Mouse (Mus musculus) MEL (cell line): Measurements from ENCODE around the gene Ltbp2. TPM values are rescaled to one million over a fixed set of nuclear protein-coding genes. Genes with fewer than 3 reads are reported as not detected.

Experiments used
- DNase-seq: peaks from one replicate; pipeline ENCODE4 v3.0.0; 2011; ENCODE audit warnings: low read depth, low spot score
- H3K27ac ChIP-seq: 2 replicates; pipeline ENCODE4 v1.5.1; 2012; ENCODE audit warnings: low read depth, mild to moderate bottlenecking, control low read depth, low read length, moderate library complexity; ENCODE audit not compliant: control insufficient read depth
- H3K27me3 ChIP-seq, 2 experiments: fragments of 150-350 bp in 1 of 2; sonication (generic) in 1 of 2; 2 replicates each; pipeline ENCODE4 v1.6.1; 2012; ENCODE audit warnings: low read length in 2 of 2, mild to moderate bottlenecking in 2 of 2, improper control_type of control experiment in 1 of 2, moderate library complexity in 1 of 2; ENCODE audit not compliant: insufficient read depth in 2 of 2, control insufficient read depth in 1 of 2
- H3K36me3 ChIP-seq, 2 experiments: 2 replicates each; pipeline ENCODE4 v1.6.1; 2012 to 2014; ENCODE audit warnings: low read length in 2 of 2, improper control_type of control experiment in 1 of 2, inconsistent platforms in 1 of 2, mild to moderate bottlenecking in 1 of 2; ENCODE audit not compliant: insufficient read depth in 2 of 2, control insufficient read depth in 1 of 2
- H3K4me1 ChIP-seq, 2 experiments: fragments of 150-350 bp in 1 of 2; sonication (generic) in 1 of 2; 2 replicates each; pipeline ENCODE4 v1.6.1; 2012; ENCODE audit warnings: low read length in 2 of 2, improper control_type of control experiment in 1 of 2, mild to moderate bottlenecking in 1 of 2; ENCODE audit not compliant: insufficient read depth in 2 of 2, control insufficient read depth in 1 of 2
- H3K4me3 ChIP-seq, 2 experiments: fragments of 150-350 bp in 1 of 2; sonication (generic) in 1 of 2; 2 replicates each; pipeline ENCODE4 v1.5.1; 2012; ENCODE audit warnings: low read depth in 2 of 2, low read length in 2 of 2, mild to moderate bottlenecking in 2 of 2, moderate library complexity in 2 of 2, control low read depth in 1 of 2, improper control_type of control experiment in 1 of 2; ENCODE audit not compliant: control insufficient read depth in 1 of 2, insufficient read depth in 1 of 2
- H3K79me2 ChIP-seq: 2 replicates; pipeline ENCODE4 v1.6.1; 2012; ENCODE audit warnings: mild to moderate bottlenecking, low read length, moderate library complexity; ENCODE audit not compliant: control insufficient read depth, poor library complexity, insufficient read depth
- H3K9ac ChIP-seq: 2 replicates; pipeline ENCODE4 v1.6.1; 2012; ENCODE audit warnings: low read depth, mild to moderate bottlenecking, control low read depth, low read length, moderate library complexity; ENCODE audit not compliant: control insufficient read depth, poor library complexity, severe bottlenecking
- H3K9me3 ChIP-seq: fragments of 150-350 bp; sonication (generic); replicated peaks from 2 replicates; pipeline ENCODE4 v1.6.1; 2012; ENCODE audit warnings: mild to moderate bottlenecking, low read length, improper control_type of control experiment, moderate library complexity; ENCODE audit not compliant: insufficient read depth
- BHLHE40 ChIP-seq: IDR thresholded peaks from 2 replicates; pipeline ENCODE4 v1.6.1; 2012; ENCODE audit warnings: low read depth, mild to moderate bottlenecking, inconsistent platforms, low read length, improper control_type of control experiment, borderline replicate concordance
- CHD2 ChIP-seq: IDR thresholded peaks from 2 replicates; pipeline ENCODE4 v1.6.1; 2011; ENCODE audit warnings: low read length, improper control_type of control experiment
- CTCF ChIP-seq, 3 experiments: IDR thresholded peaks in 2 of 3; conservative IDR thresholded peaks in 1 of 3; 2 replicates each; pipeline ENCODE4 v1.5.1; 2011 to 2012; ENCODE audit warnings: low read length in 3 of 3, low read depth in 2 of 3, mild to moderate bottlenecking in 2 of 3, improper control_type of control experiment in 1 of 3, inconsistent platforms in 1 of 3, mixed read lengths in 1 of 3, moderate library complexity in 1 of 3; ENCODE audit not compliant: control insufficient read depth in 1 of 3, insufficient read depth in 1 of 3, poor library complexity in 1 of 3, severe bottlenecking in 1 of 3
- E2F4 ChIP-seq: IDR thresholded peaks from 2 replicates; pipeline ENCODE4 v1.6.1; 2011; ENCODE audit warnings: low read depth, low read length, improper control_type of control experiment, borderline replicate concordance
- EP300 ChIP-seq, 2 experiments: IDR thresholded peaks; 2 replicates each; pipeline ENCODE4 v1.6.1; 2011; ENCODE audit warnings: improper control_type of control experiment in 2 of 2, low read length in 2 of 2, low read depth in 1 of 2, mild to moderate bottlenecking in 1 of 2
- ETS1 ChIP-seq: IDR thresholded peaks from 2 replicates; pipeline ENCODE4 v1.6.1; 2012; ENCODE audit warnings: low read depth, mild to moderate bottlenecking, inconsistent platforms, low read length, improper control_type of control experiment, moderate library complexity
- GABPA ChIP-seq: IDR thresholded peaks from 2 replicates; pipeline ENCODE4 v1.6.1; 2012; ENCODE audit warnings: low read depth, mild to moderate bottlenecking, inconsistent platforms, low read length, improper control_type of control experiment, moderate library complexity
- GATA1 ChIP-seq: IDR thresholded peaks from 2 replicates; pipeline ENCODE4 v1.6.1; 2011; ENCODE audit warnings: low read depth, low read length, improper control_type of control experiment
- HCFC1 ChIP-seq: IDR thresholded peaks from 2 replicates; pipeline ENCODE4 v1.6.1; 2012; ENCODE audit warnings: low read depth, mild to moderate bottlenecking, inconsistent platforms, low read length, improper control_type of control experiment, moderate library complexity
- KAT2A ChIP-seq: conservative IDR thresholded peaks from 2 replicates; pipeline ENCODE4 v1.6.1; 2012; ENCODE audit warnings: low read depth, low read length, improper control_type of control experiment, inconsistent platforms
- MAX ChIP-seq: IDR thresholded peaks from 2 replicates; pipeline ENCODE4 v1.6.1; 2011; ENCODE audit warnings: low read length, improper control_type of control experiment
- MAZ ChIP-seq: IDR thresholded peaks from 2 replicates; pipeline ENCODE4 v1.6.1; 2012; ENCODE audit warnings: low read depth, mild to moderate bottlenecking, inconsistent platforms, low read length, improper control_type of control experiment
- MEF2A ChIP-seq: IDR thresholded peaks from 2 replicates; pipeline ENCODE4 v1.6.1; 2014; ENCODE audit warnings: low read depth, mild to moderate bottlenecking, inconsistent platforms, low read length, improper control_type of control experiment; ENCODE audit not compliant: poor library complexity, insufficient replicate concordance, severe bottlenecking; ENCODE audit errors: extremely low read depth
- MXI1 ChIP-seq: IDR thresholded peaks from 2 replicates; pipeline ENCODE4 v1.6.1; 2011; ENCODE audit warnings: mild to moderate bottlenecking, low read depth, low read length, improper control_type of control experiment
- MYB ChIP-seq: IDR thresholded peaks from 2 replicates; pipeline ENCODE4 v1.6.1; 2011; ENCODE audit warnings: mild to moderate bottlenecking, low read depth, low read length, improper control_type of control experiment
- NRF1 ChIP-seq: IDR thresholded peaks from 2 replicates; pipeline ENCODE4 v1.6.1; 2014; ENCODE audit warnings: low read depth, mild to moderate bottlenecking, inconsistent platforms, low read length, improper control_type of control experiment, moderate library complexity; ENCODE audit not compliant: poor library complexity, insufficient read depth, severe bottlenecking
- POLR2A ChIP-seq, 2 experiments: IDR thresholded peaks; 2 replicates each; pipeline ENCODE4 v1.6.1; 2011 to 2012; ENCODE audit warnings: low read length in 2 of 2, mild to moderate bottlenecking in 2 of 2, control low read depth in 1 of 2, improper control_type of control experiment in 1 of 2, low read depth in 1 of 2, moderate library complexity in 1 of 2; ENCODE audit not compliant: control insufficient read depth in 1 of 2, insufficient read depth in 1 of 2, poor library complexity in 1 of 2
- RAD21 ChIP-seq: IDR thresholded peaks from 2 replicates; pipeline ENCODE4 v1.6.1; 2011; ENCODE audit warnings: mild to moderate bottlenecking, low read depth, low read length, improper control_type of control experiment
- SIN3A ChIP-seq: IDR thresholded peaks from 2 replicates; pipeline ENCODE4 v1.6.1; 2012; ENCODE audit warnings: low read length, improper control_type of control experiment, inconsistent platforms
- TAL1 ChIP-seq: IDR thresholded peaks from 2 replicates; pipeline ENCODE4 v1.6.1; 2012; ENCODE audit warnings: mild to moderate bottlenecking, inconsistent platforms, low read length, moderate library complexity, mixed read lengths
- TCF12 ChIP-seq: IDR thresholded peaks from 2 replicates; pipeline ENCODE4 v1.6.1; 2014; ENCODE audit warnings: low read depth, mild to moderate bottlenecking, inconsistent platforms, low read length, improper control_type of control experiment, moderate library complexity
- UBTF ChIP-seq: IDR thresholded peaks from 2 replicates; pipeline ENCODE4 v1.6.1; 2012; ENCODE audit warnings: low read depth, mild to moderate bottlenecking, inconsistent platforms, low read length, improper control_type of control experiment, moderate library complexity, borderline replicate concordance; ENCODE audit not compliant: insufficient read depth
- USF1 ChIP-seq: IDR thresholded peaks from 2 replicates; pipeline ENCODE4 v1.6.1; 2014; ENCODE audit warnings: low read depth, mild to moderate bottlenecking, inconsistent platforms, low read length, improper control_type of control experiment, moderate library complexity
- ZC3H11A ChIP-seq: IDR thresholded peaks from 2 replicates; pipeline ENCODE4 v1.6.1; 2012; ENCODE audit warnings: low read depth, mild to moderate bottlenecking, inconsistent platforms, low read length, improper control_type of control experiment
- ZKSCAN1 ChIP-seq: IDR thresholded peaks from 2 replicates; pipeline ENCODE4 v1.6.1; 2012; ENCODE audit warnings: low read depth, mild to moderate bottlenecking, inconsistent platforms, low read length, improper control_type of control experiment, moderate library complexity
- ZMIZ1 ChIP-seq: IDR thresholded peaks from 2 replicates; pipeline ENCODE4 v1.6.1; 2012; ENCODE audit warnings: low read depth, mild to moderate bottlenecking, inconsistent platforms, low read length, improper control_type of control experiment, moderate library complexity
- ZNF384 ChIP-seq: IDR thresholded peaks from 2 replicates; pipeline ENCODE4 v1.6.1; 2012; ENCODE audit warnings: low read depth, mild to moderate bottlenecking, inconsistent platforms, low read length, improper control_type of control experiment
- polyA plus RNA-seq, 2 experiments: library from polyadenylated mRNA; stranded (reverse) in 1 of 2; unstranded in 1 of 2; fragments of >175 nt in 1 of 2; fragments of >200 nt in 1 of 2; gene quantifications; 2 replicates each; pipeline versions ENCODE4 v1.2.1 to v1.2.4; 2012; ENCODE audit warnings: low replicate concordance in 2 of 2, low read depth in 1 of 2; ENCODE audit not compliant: insufficient read length in 2 of 2, insufficient read depth in 1 of 2, missing spikeins in 1 of 2
- total RNA-seq: library from RNA; depleted of rRNA; stranded (reverse); fragments of 300-350 nt; gene quantifications from 2 replicates; pipeline ENCODE4 v1.2.3, GENCODE M21; 2012

Gene Ltbp2
- total and polyA plus RNA-seq, 3 experiments, result 0.01 to 0.08 TPM; not detected in 1

DNA sequence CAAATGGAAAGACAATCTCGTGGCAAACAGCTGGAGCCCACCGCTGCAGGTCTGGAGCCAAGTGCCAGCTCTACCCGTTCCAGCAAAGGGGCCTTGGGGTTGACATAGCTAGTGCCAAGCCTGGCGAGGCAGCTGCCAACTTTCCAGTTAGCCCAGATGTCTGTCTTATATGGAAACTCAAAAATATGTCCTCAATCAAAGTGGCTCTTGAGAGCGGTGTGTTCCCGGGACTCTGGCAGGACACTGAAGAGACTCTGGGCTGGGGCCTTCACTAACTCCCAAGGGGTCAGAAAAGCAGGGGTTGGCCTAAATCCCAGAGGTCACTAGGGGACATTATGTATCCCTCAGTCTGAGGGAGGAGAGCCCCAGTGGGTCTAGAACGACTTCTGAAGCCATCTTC lies 52.7 kb downstream of the Ltbp2 start:
- DNase-seq, result no peak
- Histone ChIP-seq H3K27me3 (peaks cover 2 to 7% of the 10 kb centered on the region in 2 experiments; a peak in 3 of 4 replicates), H3K4me1 (peaks cover 3 to 4% of the 10 kb centered on the region in 2 experiments; a peak in 3 of 4 replicates), H3K9ac (no peak overlapping the region), H3K27ac (no peak overlapping the region), H3K4me3 (no peak overlapping the region), H3K9me3 (no peaks in the 10 kb centered on the region), H3K79me2 (no peaks in the 10 kb centered on the region), H3K36me3 (no peaks in the 10 kb centered on the region; a peak in 2 of 4 replicates)
- TF ChIP-seq UBTF, result no peak
- no peak for TF ChIP-seq RAD21
- no peak for TF ChIP-seq ZC3H11A
- no peak for TF ChIP-seq ETS1
- TF ChIP-seq GABPA, result no peak
- no peak for TF ChIP-seq MXI1
- no peak for TF ChIP-seq POLR2A (IDR thresholded peaks at IDR 0.05; ENCODE audit: control insufficient read depth in 1 of 2, insufficient read depth in 1 of 2, low read depth in 1 of 2, low read length in 2 of 2, poor library complexity in 1 of 2)
- no peak for TF ChIP-seq USF1
- TF ChIP-seq NRF1, result no peak
- no peak for TF ChIP-seq KAT2A

DNA sequence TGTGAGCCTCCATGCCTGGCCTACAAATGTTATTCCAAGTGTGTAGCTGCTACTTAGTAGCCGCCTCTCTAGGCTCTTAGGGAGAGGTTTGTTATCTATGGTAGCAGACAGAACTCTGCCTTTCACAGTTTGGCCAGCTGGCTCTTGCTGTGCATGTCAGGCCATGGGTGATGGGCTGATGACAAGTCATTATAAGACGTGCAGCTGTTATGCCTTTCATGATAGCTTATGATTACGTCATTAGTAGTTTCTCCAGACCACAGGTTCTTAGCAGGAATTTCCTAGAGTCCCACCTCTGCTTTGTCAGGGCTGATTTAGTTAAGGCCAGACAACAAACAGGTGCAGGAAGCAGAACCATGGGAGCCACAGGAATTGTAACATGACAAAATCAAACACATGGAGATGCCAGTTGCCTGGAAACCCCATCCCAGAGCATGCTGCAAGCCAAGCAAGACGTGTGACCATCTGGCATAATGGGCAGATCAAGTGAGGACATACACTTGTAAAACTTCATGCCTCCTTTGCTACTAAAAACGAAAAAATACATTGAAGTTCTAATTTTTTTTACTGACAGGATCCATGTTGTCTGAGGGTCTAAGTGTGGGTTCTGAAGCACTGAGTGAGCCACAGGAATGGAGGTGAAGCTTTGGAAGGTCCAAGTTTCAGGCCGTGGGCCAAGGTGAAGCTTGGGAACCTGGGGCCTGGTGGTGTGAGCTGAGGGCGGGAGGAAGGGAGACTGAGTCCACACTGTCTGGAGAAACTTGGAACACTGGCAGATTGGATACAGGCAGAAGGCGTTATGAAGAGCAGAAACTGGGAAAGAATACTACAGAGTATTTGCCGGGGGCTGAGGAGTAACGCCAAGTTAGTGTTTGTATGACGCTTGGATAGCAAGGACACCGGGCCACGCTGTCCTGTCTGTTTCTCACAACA lies 56.8 kb downstream of the Ltbp2 start:
- Histone ChIP-seq H3K27me3 (peaks cover 0 to 1% of the 10 kb centered on the region in 2 experiments; a peak in 3 of 4 replicates), H3K9ac (no peak overlapping the region), H3K79me2 (no peaks in the 10 kb centered on the region)
- TF ChIP-seq CHD2 (no peak), ETS1 (peak; percentile 99), ZC3H11A (no peak), BHLHE40 (0 out of 2 replicates have a peak, but pooled peaks have one; percentile 8), SIN3A (peak; percentile 58; the same call in 1 of the 2 replicates), CTCF (IDR thresholded peaks at IDR 0.05 in 2 of 3, conservative IDR thresholded peaks at IDR 0.05 in 1 of 3; ENCODE audit: control insufficient read depth in 1 of 3, insufficient read depth in 1 of 3, low read depth in 2 of 3, low read length in 3 of 3, poor library complexity in 1 of 3, severe bottlenecking in 1 of 3) (no peak), RAD21 (no peak), MYB (0 out of 2 replicates have a peak, but pooled peaks have one; percentile 50), KAT2A (no peak), E2F4 (no peak), EP300 (IDR thresholded peaks at IDR 0.05; ENCODE audit: low read depth in 1 of 2, low read length in 2 of 2) (peak; percentile 80 to 83), NRF1 (no peak), MEF2A (no peak), HCFC1 (no peak), TCF12 (peak; percentile 86), ZMIZ1 (no peak), GATA1 (peak; percentile 66), MAX (peak; percentile 33; the same call in 1 of the 2 replicates), TAL1 (peak; percentile 76), ZKSCAN1 (no peak), MAZ (no peak), ZNF384 (no peak)
- TF ChIP-seq, all 39 proteins: peak for 9
- Histone ChIP-seq H3K36me3 (no peaks in the 10 kb centered on the region; a peak in 2 of 4 replicates), H3K27ac (no peak overlapping the region), H3K9me3 (no peaks in the 10 kb centered on the region), H3K4me3 (no peak overlapping the region), H3K4me1 (peaks cover 3 to 4% of the 10 kb centered on the region in 2 experiments; a peak in 3 of 4 replicates)
- DNase-seq, result peak; percentile 72
